Mouse (Mus musculus) small intestine, adult 2 months (tissue): Measurements from ENCODE around the gene Loxl3.

Experiments
- CTCF ChIP-seq: fragments of 200-500 bp; IDR thresholded peaks from 2 replicates; pipeline ENCODE4 v1.5.1; 2012; ENCODE audit warnings: low read depth, mild to moderate bottlenecking, control low read depth, inconsistent platforms, low read length, moderate library complexity, mixed read lengths; ENCODE audit not compliant: insufficient replicate concordance, insufficient read length; ENCODE audit errors: extremely low read depth
- POLR2A ChIP-seq: fragments of 200-500 bp; IDR thresholded peaks from 2 replicates; pipeline ENCODE4 v1.6.1; 2012; ENCODE audit warnings: low read depth, mild to moderate bottlenecking, control low read depth, inconsistent platforms, low read length, moderate library complexity

DNA sequence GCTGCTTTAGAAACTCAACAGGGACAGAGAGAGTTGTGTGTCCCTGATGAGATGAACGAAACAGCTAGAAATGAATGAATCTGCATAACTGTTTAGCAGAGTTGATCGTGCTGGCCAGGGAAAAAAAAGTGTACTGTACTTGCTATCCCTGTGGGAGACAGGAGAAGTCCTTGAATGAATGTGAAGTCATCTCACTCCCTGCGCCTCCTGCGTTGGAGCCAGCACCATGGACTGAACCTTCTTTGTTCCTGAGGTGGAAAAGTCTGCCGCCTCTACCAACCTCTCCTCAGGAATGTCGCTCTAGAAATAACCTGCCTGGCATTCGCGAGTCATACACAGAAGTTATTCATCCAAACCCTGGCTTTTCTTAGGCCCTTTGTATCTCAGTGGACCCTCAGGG lies 34.0 kb upstream of the Loxl3 start:
- no peak for TF ChIP-seq POLR2A
- no peak for TF ChIP-seq CTCF
